Mouse (Mus musculus) layer of hippocampus, adult 2 months (tissue): Measurements from ENCODE around the gene Prkcz. TPM values are rescaled to one million over a fixed set of nuclear protein-coding genes. Genes with fewer than 3 reads are reported as not detected.
A peak's percentile ranks its signal among the peaks of the same experiment; 100 is the strongest.
"Not testable (repeated sequence)": the region's sequence is repeated elsewhere in the genome, so short reads cannot be mapped to it uniquely, and the experiment has no call there.

Experiments
- DNase-seq, 2 experiments: peaks; one replicate each; pipeline ENCODE4 v3.0.0; 2022; ENCODE audit warnings: low spot score in 2 of 2
- H3K27ac ChIP-seq: fragments of 200-600 bp; 2 replicates; pipeline ENCODE4 v1.8.1; 2022
- H3K4me3 ChIP-seq: fragments of 200-600 bp; 2 replicates; pipeline ENCODE4 v1.8.1; 2022; ENCODE audit warnings: mild to moderate bottlenecking
- CTCF ChIP-seq: fragments of 200-600 bp; conservative IDR thresholded peaks from 2 replicates; pipeline ENCODE4 v1.8.1; 2022; ENCODE audit warnings: antibody characterized with exemption, mild to moderate bottlenecking, moderate library complexity
- total RNA-seq, 2 experiments: library from RNA; stranded (reverse); gene quantifications; 2 replicates each; pipeline ENCODE4 v1.2.3; 2021

The Prkcz gene
- total RNA-seq, 2 experiments from 2014 or later = 158 to 160 TPM

- H3K4me3 ChIP-seq = no peak overlapping the region
- H3K27ac ChIP-seq = no peak overlapping the region
- no peak for TF ChIP-seq CTCF
- DNase-seq = no peak
Measured at GRCm38 (mm10) chr4:155352581-155352980, 8.6 kb downstream of the Prkcz start.

DNA sequence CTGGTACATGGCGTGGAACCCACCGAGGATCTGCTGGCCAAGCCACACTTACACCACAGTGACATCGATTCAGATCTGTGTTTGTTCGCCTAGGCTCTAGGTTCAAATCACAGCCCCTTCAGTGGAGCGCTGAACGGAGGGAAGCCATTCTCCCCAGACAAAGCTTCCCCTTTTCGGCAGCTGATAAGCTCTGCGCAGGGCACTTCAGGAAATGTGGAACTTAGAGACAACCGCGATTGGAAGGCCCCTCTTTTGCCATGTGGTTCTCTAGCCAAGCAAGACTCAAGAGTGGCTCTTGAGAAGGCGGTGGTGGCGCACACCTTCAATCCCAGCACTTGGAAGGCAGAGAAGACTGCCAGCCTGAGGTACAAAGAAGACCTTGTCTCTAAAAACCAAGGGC lies 14.8 kb downstream of the Prkcz start:
- TF ChIP-seq CTCF = no peak
- H3K27ac ChIP-seq = peak overlapping the region; percentile 94; the same call in 1 of the 2 replicates
- no peak for DNase-seq
- H3K4me3 ChIP-seq = no peak overlapping the region

- no peak for TF ChIP-seq CTCF
- Histone ChIP-seq H3K4me3 (peak overlapping the region; percentile 86), H3K27ac (peak overlapping the region; percentile 94)
- DNase-seq = peak; percentile 83 to 84
Measured at GRCm38 (mm10) chr4:155345608-155345953, 15.6 kb downstream of the Prkcz start.

DNA sequence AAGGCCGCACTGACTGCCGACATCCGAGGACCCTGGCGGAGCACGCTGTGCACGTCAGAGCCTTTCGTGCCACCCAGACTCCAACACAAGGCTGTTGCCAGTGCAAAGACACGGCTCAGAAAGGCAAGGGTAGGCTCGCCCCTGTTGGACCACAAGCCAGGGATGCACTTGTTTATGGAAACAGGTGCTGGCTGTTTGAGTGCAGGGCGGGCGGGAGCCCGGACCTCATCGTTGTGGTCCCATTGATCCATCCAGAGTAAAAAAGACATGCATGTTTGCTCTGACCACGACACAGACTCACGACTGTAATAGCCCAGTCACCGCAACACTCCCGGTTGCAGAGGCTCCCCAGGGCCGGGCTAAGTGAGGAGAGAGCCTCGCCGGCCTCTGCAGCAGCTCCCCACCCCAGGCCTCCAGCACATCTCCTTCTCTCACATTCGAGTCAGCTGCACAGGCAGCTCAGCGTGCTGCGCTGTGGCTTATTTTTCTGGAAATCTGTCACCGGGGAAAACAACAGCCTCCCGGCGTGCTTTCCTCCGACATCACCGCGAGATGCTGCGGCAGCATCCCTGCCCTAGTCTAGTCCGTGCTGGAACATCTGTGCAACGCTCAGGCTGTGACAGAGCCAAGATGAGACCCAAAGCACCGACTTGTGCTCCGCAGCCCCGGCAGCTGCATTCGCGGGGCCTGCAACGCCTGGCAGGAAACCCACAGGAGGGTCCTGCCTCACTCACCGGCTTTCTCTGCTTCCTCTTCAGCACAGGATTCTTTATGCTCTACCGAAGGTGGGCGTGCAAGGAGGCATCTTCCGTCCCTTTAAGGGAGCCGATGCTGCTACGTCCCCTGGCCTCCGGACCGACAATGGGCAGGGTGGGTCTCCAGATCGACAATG lies 16.2 kb downstream of the Prkcz start:
- Histone ChIP-seq H3K27ac (peak overlapping the region; percentile 94), H3K4me3 (peak overlapping the region; percentile 86)
- TF ChIP-seq CTCF = no peak
- DNase-seq = peak; percentile 23 to 43

GRCm38 (mm10) chr4:155344299-155344600 lies 16.9 kb downstream of the Prkcz start:
- no peak for TF ChIP-seq CTCF
- DNase-seq = peak; percentile 20 to 30
- H3K4me3 ChIP-seq = peak overlapping the region; percentile 86
- H3K27ac ChIP-seq = peak overlapping the region; percentile 94

DNA sequence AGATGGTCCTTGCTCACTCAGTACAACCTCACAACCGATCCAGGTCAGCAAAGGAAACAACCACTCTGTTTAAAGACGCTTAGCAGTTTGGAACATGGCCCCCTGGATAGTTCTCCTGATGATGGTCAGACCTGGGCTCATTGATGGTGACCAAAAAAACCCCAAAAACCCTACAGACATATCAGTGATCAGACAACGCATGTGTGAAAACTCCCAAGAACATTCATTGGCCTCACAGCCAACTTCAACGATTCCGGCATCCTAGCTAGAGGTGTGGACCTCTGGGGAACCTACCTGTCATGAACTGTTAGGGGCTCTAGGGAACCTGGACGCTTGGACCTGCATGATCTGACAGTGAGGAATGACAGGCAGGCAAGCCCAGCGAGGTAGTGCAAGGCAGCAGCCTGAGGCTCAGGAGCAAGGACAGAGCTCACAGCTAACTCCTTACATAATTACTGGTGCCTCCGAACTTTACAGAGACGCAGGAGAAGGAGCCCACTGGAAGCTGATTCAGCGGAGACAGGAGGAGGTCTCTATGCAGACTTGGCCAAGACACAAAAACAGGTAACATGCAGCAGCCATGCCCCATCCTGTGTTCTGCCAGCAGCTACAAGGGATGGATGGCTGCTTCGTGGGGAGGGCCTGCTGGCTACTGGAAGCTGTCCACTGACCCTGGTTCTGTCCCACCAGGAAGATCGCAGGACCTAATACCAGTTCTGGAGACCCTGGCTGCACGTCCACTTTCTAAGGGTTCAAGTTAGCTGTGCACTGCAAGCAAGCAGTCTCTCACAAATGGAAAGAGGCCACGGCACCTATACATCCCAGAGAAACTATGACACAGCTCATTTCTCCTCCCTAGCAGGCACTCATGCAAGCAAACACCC lies 17.5 kb downstream of the Prkcz start:
- H3K4me3 ChIP-seq = peak overlapping the region; percentile 86
- TF ChIP-seq CTCF = 0 out of 2 replicates have a peak, but pooled peaks have one; percentile 29
- H3K27ac ChIP-seq = peak overlapping the region; percentile 94
- no peak for DNase-seq

GRCm38 (mm10) chr4:155336284-155337050 lies 24.7 kb downstream of the Prkcz start:
- H3K4me3 ChIP-seq = no peak overlapping the region
- TF ChIP-seq CTCF = no peak

GRCm38 (mm10) chr4:155332253-155332652 lies 28.9 kb downstream of the Prkcz start:
- DNase-seq = no peak
- peak overlapping the region; percentile 74 for H3K27ac ChIP-seq
- TF ChIP-seq CTCF = no peak
- H3K4me3 ChIP-seq = no peak overlapping the region

More at GRCm38 (mm10) chr4:155336284-155337050, 24.7 kb downstream of the Prkcz start:
- peak overlapping the region; percentile 67; the same call in 1 of the 2 replicates for H3K27ac ChIP-seq
- no peak for DNase-seq

- H3K4me3 ChIP-seq, H3K27ac ChIP-seq, DNase-seq: not testable (repeated sequence)
Measured at GRCm38 (mm10) chr4:155328385-155328784, 32.8 kb downstream of the Prkcz start.

- no peak for TF ChIP-seq CTCF
- no peak overlapping the region for H3K27ac ChIP-seq
- DNase-seq = no peak
Measured at GRCm38 (mm10) chr4:155325773-155326172, 35.4 kb downstream of the Prkcz start.

DNA sequence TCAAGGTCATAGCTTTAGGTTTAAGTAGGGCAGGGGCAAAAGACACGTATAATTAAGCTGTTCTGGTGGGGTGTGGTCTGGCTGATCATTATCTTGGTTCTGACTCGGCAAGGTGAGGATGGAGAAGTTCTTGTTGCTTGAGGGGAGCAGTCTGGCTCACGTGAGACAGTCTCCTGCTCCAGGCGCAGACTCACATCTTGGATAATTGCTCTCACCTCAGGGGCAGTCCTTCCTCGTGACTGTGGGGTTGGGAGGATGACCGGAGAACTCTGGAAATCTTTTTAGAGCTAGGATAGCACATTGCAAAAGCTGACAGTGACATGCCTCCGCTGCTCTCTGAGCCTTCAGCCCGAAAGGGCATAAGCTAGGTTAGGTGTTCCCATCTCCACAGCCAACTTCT lies 36.6 kb downstream of the Prkcz start:
- no peak for DNase-seq
- H3K4me3 ChIP-seq = no peak overlapping the region
- H3K27ac ChIP-seq = no peak overlapping the region
- TF ChIP-seq CTCF = no peak

More at GRCm38 (mm10) chr4:155325773-155326172, 35.4 kb downstream of the Prkcz start:
- no peak overlapping the region for H3K4me3 ChIP-seq

DNA sequence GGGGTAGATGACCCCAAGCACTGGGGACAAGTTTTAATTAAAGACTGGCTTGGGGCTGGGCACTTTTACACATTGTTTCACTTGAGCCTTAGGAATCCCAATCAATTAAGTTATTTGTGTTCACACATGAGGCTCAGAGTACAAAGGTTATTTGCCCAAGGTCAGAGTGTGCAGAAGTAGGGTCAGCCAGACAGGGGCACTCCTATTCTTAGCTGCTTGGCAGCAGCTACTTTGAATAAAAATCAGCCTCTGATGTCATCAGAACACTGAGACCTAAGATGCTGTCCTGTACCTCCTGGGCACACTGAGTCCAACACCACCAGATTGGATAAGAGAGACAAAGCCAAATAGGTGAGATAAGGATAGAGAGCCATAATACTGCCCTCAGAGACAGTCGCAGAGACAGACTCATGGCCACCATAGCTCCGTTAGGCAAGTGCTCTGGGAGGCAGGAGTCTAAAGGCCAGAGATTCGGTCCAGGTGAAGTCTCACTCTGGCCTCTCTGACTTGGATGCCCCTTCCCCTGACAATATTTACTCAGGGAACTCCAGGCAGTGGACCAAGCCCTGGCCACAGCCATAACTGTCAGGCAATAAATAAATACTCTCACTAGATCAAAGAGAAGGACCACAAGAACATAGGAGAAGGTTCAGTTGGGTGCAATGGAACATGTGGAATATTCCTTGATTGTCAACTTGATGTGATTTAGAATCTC lies 37.9 kb downstream of the Prkcz start:
- Histone ChIP-seq H3K4me3 (no peak overlapping the region), H3K27ac (no peak overlapping the region)
- no peak for DNase-seq
- TF ChIP-seq CTCF = no peak
